Mouse (Mus musculus) liver, embryonic 16.5 days (tissue): ENCODE results near the gene Cxcr6. TPM values are rescaled to one million over a fixed set of nuclear protein-coding genes. Genes with fewer than 3 reads are reported as not detected.
"Not testable (repeated sequence)": the region's sequence is repeated elsewhere in the genome, so short reads cannot be mapped to it uniquely, and the experiment has no call there.

Experiments used
- ATAC-seq: fragments of 200-750 bp; cut with Nextera tagmentation; 2 replicates; pipeline ENCODE4 v1.8.0; 2017; ENCODE audit warnings: low read depth, mild to moderate bottlenecking, moderate number of reproducible peaks, moderate library complexity
- H3K27ac ChIP-seq: fragments of 300-500 bp; sonication (generic); 2 replicates; pipeline ENCODE4 v1.5.1; 2014; ENCODE audit warnings: mild to moderate bottlenecking, low read length
- H3K27me3 ChIP-seq: fragments of 300-500 bp; sonication (generic); 2 replicates; pipeline ENCODE4 v1.6.1; 2014; ENCODE audit warnings: low read depth, low read length, mixed read lengths; ENCODE audit not compliant: control insufficient read depth, insufficient read depth
- H3K36me3 ChIP-seq: fragments of 300-500 bp; sonication (generic); 2 replicates; pipeline ENCODE4 v1.6.1; 2014; ENCODE audit warnings: mild to moderate bottlenecking; ENCODE audit not compliant: control insufficient read depth, insufficient read depth
- H3K4me1 ChIP-seq: fragments of 300-500 bp; sonication (generic); 2 replicates; pipeline ENCODE4 v1.6.1; 2014; ENCODE audit warnings: low read depth, low read length, mixed read lengths; ENCODE audit not compliant: control insufficient read depth
- H3K4me2 ChIP-seq: fragments of 300-500 bp; sonication (generic); 2 replicates; pipeline ENCODE4 v1.6.1; 2014; ENCODE audit warnings: low read depth, low read length, mixed read lengths
- H3K4me3 ChIP-seq: fragments of 300-500 bp; sonication (generic); 2 replicates; pipeline ENCODE4 v1.5.1; 2014; ENCODE audit warnings: low read depth, mild to moderate bottlenecking, low read length
- H3K9ac ChIP-seq: fragments of 300-500 bp; sonication (generic); 2 replicates; pipeline ENCODE4 v1.6.1; 2014; ENCODE audit warnings: low read depth, low read length
- H3K9me3 ChIP-seq: fragments of 300-500 bp; sonication (generic); replicated peaks from 2 replicates; pipeline ENCODE4 v1.6.1; 2016; ENCODE audit warnings: low read length; ENCODE audit not compliant: control insufficient read depth
- WGBS: fragments of 180-500 bp; shearing (Covaris S2); extraction: QIAGEN DNeasy Blood & Tissue Kit; methylation state at CpG from one replicate; pipeline ENCODE4 v1.1.7; 2014; ENCODE audit not compliant: insufficient replicate concordance; 5-methylcytosine and 5-hydroxymethylcytosine counted together
- polyA plus RNA-seq: library from polyadenylated mRNA; unstranded; fragments of >200 nt; fragmentation: Nextera tagmentation; extraction: Ambion mirVana; gene quantifications from 2 replicates; pipeline ENCODE4 v1.2.1, GENCODE M21; 2015

The Cxcr6 gene
- polyA plus RNA-seq, 1 experiment from 2014 or later: 0.13 TPM

DNA sequence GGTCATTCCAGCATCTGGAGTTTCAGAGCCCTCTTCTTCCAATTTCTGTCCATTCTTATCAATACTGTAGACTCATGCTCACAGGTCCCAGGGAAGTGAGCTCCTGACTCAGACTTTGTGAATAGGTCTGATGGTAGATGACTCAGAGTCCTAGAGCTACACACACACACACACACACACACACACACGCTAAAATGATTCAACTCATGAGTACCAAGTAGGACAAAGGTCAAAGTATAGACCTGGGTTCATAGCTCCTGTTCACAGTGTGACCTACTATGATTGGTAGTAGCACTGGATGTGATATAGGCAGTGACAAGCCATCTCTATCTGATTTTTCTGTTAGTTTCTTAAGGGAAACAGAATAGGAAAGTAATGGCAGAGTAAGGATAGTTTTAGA is 37.8 kb upstream of the Cxcr6 start:
- Histone ChIP-seq H3K4me1 (no peaks in the 10 kb centered on the region), H3K9ac (no peak overlapping the region), H3K27ac (no peak overlapping the region), H3K9me3 (no peaks in the 10 kb centered on the region), H3K27me3 (no peaks in the 10 kb centered on the region), H3K36me3 (no peaks in the 10 kb centered on the region), H3K4me3 (no peak overlapping the region), H3K4me2 (no peak overlapping the region)
- 67% methylated on average over 1 of the region's 1 CpGs for WGBS
- ATAC-seq: no peak

DNA sequence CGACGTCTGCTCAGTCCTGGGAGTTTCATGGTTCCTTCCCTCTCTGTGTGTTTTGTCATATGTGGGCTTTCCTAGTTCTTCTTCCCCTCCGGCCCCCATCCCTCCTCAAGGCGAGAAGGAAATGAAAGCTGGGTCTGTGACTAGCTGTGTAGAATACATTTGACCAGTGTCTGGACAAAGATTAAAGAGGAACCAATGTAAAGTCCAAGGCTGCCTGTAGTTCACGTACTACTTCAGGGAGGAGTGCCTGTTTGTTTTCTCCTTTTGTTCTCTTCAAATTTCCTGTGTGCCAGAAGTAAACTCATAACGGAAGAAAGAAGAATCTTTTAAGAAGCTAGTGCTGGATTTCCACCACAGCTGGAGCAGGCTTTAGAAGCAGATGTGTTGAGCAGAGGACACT is 36.7 kb upstream of the Cxcr6 start:
- H3K4me2 ChIP-seq: no peak overlapping the region
- H3K27ac ChIP-seq: no peak overlapping the region

DNA sequence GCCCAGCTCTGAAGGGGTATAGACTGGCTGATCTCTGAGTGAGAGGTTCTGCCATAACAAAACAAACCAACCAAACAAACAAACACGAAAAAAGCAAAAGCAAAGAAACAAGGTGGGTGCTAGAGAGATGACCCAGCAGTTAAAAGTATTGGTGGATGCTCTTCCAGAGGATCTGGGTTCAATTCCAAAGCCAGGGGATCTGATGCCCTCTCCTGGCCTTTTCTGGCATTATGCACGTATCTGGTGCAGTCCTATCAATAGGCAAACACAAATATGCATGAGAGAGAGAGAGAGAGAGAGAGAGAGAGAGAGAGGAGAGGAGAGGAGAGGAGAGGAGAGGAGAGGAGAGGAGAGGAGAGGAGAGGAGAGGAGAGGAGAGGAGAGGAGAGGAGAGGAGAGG is 33.0 kb upstream of the Cxcr6 start:
- H3K4me1 ChIP-seq, H3K27ac ChIP-seq, H3K36me3 ChIP-seq, H3K4me3 ChIP-seq, H3K9ac ChIP-seq, H3K4me2 ChIP-seq, ATAC-seq, H3K9me3 ChIP-seq, H3K27me3 ChIP-seq: not testable (repeated sequence)
- WGBS: 19% methylated on average over 2 of the region's 2 CpGs

More for the DNA sequence above, 36.7 kb upstream of the Cxcr6 start:
- peak; percentile 19; the same call in 1 of the 2 replicates for ATAC-seq
- H3K4me1 ChIP-seq: no peaks in the 10 kb centered on the region
- 23% methylated on average over 6 of the region's 6 CpGs for WGBS
- no peaks in the 10 kb centered on the region for H3K36me3 ChIP-seq
- no peak overlapping the region for H3K9ac ChIP-seq
- no peaks in the 10 kb centered on the region for H3K9me3 ChIP-seq
- no peaks in the 10 kb centered on the region for H3K27me3 ChIP-seq
- no peak overlapping the region for H3K4me3 ChIP-seq

DNA sequence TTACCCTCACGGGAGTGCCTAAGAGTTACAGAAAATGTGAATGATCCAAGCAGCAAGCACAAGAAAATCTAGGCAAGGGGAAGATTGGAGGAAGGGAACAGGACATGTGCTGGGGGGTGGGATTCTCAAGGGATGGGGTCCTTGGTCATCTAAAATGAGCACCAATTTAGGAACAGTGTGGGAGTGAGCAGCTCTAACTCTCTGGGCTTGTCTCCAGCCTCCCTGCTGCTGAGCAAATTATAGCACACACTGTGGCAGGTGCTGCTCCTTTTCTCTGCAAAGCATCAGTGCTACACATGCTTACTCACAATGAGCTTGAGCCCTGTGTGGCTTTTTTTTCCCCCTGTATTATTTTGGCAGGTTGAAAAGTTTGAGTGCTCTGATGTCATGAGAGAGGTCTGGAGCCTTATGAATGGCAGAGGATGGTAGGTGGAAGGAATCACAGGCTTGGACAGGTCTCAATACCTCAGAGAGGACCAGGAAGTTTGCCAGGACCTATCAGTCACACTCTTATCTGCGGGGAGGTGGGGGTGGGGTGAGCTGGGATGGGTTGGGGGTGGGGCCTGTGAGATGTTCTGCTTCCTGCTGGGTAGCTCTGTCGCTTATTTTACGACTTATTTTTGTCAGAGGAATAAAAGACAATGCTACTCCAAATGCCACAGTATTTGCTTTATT is 17.3 kb upstream of the Cxcr6 start:
- H3K27me3 ChIP-seq: no peaks in the 10 kb centered on the region
- no peak overlapping the region for H3K4me2 ChIP-seq
- 62% methylated on average over 4 of the region's 4 CpGs for WGBS
- no peak overlapping the region for H3K4me3 ChIP-seq
- peaks cover 23% of the 10 kb centered on the region for H3K36me3 ChIP-seq
- no peak overlapping the region for H3K9ac ChIP-seq
- no peak for ATAC-seq
- no peaks in the 10 kb centered on the region for H3K4me1 ChIP-seq
- H3K27ac ChIP-seq: no peak overlapping the region
- no peaks in the 10 kb centered on the region for H3K9me3 ChIP-seq

DNA sequence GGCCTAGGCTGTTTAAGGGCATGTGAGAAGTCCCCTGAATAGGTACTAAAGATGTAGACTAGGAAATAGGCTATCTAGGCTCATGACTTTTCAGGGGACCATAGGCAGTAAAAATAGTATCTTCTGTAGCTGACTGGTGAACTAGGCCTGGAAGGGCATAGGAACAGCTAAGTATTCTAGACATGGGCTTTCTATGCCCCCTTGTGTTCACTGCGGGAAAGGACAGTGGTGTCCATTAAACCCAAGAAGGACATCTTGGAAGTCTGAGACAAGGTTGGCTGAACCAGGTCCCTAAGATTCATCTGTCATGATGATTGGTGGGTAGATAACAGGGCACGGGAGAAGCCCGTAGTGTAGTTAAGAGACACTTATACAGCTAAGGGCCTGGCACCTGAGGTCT is 10.1 kb upstream of the Cxcr6 start:
- ATAC-seq: no peak
- WGBS: 62% methylated on average over 3 of the region's 3 CpGs
- H3K36me3 ChIP-seq: peaks cover 27% of the 10 kb centered on the region

DNA sequence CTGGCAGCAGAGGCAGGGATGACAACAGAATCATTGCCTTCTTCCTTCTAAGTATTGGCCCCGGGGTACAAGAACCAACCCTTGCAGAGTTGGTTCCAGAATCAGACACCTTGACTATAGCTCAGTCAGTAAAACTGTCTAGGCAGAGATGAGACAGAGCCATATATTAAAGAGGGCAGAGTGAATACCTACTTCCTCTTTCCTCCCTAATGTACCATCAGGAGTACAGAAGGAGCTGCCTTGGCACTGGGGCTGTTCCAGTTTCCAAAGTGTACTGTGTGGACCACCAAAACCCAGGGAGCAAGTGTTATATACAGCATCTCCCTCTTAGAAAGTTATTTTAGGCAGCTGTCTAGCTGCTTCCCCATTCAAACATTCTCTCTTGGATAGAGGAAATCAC is 4.7 kb upstream of the Cxcr6 start:
- ATAC-seq: no peak
- Histone ChIP-seq H3K9ac (no peak overlapping the region), H3K9me3 (no peaks in the 10 kb centered on the region), H3K4me1 (no peaks in the 10 kb centered on the region), H3K27ac (no peak overlapping the region), H3K36me3 (peaks cover 4% of the 10 kb centered on the region; the same call in 1 of the 2 replicates), H3K4me2 (no peak overlapping the region), H3K27me3 (no peaks in the 10 kb centered on the region), H3K4me3 (no peak overlapping the region)
- 70% methylated on average over 1 of the region's 1 CpGs for WGBS

More for the DNA sequence above, 10.1 kb upstream of the Cxcr6 start:
- Histone ChIP-seq H3K9me3 (no peaks in the 10 kb centered on the region), H3K4me3 (no peak overlapping the region), H3K9ac (no peak overlapping the region), H3K27me3 (no peaks in the 10 kb centered on the region), H3K4me2 (no peak overlapping the region), H3K27ac (no peak overlapping the region), H3K4me1 (no peaks in the 10 kb centered on the region)

DNA sequence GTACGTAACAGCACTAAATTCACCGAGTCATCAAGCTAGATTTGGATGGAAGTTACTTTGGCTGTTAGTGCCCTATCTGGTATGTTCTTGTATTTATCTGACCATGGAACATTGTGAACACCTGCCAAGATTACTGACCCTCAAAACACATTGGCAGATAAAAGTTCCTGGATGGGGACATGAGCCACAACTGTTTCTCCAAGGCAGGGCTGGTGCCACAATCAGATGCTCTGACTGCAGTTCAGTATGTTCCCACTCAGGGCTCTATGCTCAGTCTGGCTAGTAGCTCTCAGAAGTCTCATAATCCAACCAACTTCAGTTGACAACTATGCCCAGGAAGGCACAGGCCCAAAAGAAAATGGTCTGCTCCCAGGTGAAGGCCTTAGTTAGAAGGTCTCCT is 3.9 kb upstream of the Cxcr6 start:
- Histone ChIP-seq H3K9me3 (no peaks in the 10 kb centered on the region), H3K27ac (no peak overlapping the region), H3K4me1 (no peaks in the 10 kb centered on the region), H3K4me2 (no peak overlapping the region), H3K9ac (no peak overlapping the region), H3K4me3 (no peak overlapping the region), H3K27me3 (no peaks in the 10 kb centered on the region), H3K36me3 (no peaks in the 10 kb centered on the region)
- ATAC-seq: no peak
- 58% methylated on average over 2 of the region's 2 CpGs for WGBS

DNA sequence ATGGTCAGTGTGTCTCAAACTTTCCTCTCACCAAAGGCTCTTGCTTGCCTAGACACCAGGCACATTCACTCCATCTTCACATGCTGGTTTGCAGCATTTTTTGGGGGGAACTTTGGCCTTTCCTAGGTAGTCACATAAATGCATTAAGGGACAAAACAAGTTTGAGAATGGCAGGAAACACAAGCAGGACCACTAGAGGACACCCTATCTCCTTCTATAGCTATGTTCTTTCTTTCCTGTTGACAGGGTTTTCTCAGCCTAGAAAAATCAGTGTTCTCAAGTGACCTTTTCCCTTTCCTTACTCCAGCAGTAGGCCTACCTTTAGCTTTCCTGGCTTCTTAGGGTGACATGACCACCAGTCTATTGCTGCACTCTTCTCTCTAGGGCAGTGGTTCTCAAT is 3.4 kb upstream of the Cxcr6 start:
- Histone ChIP-seq H3K4me1 (no peaks in the 10 kb centered on the region), H3K9me3 (no peaks in the 10 kb centered on the region), H3K27ac (no peak overlapping the region), H3K36me3 (no peaks in the 10 kb centered on the region), H3K27me3 (no peaks in the 10 kb centered on the region), H3K9ac (no peak overlapping the region), H3K4me2 (no peak overlapping the region), H3K4me3 (no peak overlapping the region)
- ATAC-seq: no peak

DNA sequence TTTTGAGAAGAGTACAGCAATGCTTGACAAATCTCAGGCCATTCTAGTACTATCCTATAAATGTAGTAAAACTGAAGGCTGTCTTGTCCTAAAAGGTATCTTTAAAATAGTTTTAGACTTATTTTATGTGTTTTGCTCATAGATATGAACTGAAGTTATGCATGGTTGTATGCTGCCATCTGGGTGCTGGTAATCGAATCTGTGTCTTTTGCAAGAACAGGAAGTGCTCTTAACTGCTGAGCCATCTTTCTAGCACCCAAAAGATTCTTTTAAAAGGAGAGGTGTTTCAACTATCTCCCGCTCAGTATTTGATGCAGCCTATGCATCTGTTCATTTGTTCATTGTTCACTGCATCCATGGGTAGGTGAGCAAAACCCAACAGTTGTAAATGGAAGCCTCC is 1.0 kb upstream of the Cxcr6 start:
- Histone ChIP-seq H3K4me2 (no peak overlapping the region), H3K36me3 (no peaks in the 10 kb centered on the region), H3K4me3 (no peak overlapping the region), H3K9me3 (no peaks in the 10 kb centered on the region), H3K27me3 (no peaks in the 10 kb centered on the region), H3K27ac (no peak overlapping the region), H3K9ac (no peak overlapping the region), H3K4me1 (no peaks in the 10 kb centered on the region)
- ATAC-seq: no peak
- WGBS: 67% methylated on average over 2 of the region's 2 CpGs
